Mouse (Mus musculus) subcutaneous adipose tissue, adult 2 months (tissue): ENCODE data around the gene Trim68. TPM values are rescaled to one million over a fixed set of nuclear protein-coding genes. Genes with fewer than 3 reads are reported as not detected.

ENCODE experiments used
- polyA plus RNA-seq: library from polyadenylated mRNA; depleted of rRNA; stranded (reverse); fragments of >200 nt; gene quantifications from 2 replicates; pipeline ENCODE4 v1.2.3, GENCODE M21; 2012; ENCODE audit warnings: low replicate concordance; rRNA removed

The Trim68 gene
- polyA plus RNA-seq, result 41.4 and 44.2 TPM in 2 replicates

DNA sequence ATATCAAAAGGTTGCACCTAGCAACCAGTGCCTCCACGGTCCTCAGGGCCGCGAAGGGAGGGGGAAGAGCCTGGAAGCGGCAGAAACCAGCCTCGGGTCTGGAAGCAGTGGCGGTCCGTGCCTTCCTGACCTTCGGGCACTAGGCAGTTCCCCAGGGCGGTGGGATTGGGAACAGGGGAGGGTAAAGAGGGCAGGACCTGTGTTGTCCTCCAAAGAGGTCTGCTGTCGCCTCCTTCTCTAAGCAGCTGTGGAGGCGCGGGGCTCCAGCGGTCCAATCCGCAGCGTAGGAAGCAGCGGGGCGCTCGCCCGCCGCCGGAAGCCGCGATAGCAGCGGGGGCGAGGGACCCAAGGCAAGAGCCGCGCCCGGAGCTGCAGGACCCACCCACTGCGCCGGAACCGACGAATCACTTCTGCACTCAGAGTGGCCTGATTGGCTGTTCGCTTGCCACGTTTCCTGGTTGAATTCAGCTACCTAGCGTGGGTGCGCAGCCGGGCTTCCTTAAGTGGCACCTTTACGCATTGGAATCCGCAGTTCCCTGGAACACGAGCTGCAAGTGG, at the start of gene Trim68:
TSS of gene Trim68 (minus strand) at position 384 of the 558 bp plus-strand sequence.

GRCm38 (mm10) chr7:102727391-102727790, 40.3 kb upstream of the Trim68 start, which contains the start of gene Olfr559:
Gene Olfr559 (minus strand): TSS chr7:102727491.

GRCm38 (mm10) chr7:102718970-102719369, 31.8 kb upstream of the Trim68 start, which contains the start of gene Olfr33:
Gene Olfr33 (minus strand): TSS chr7:102719070.

GRCm38 (mm10) chr7:102701915-102702314, 14.8 kb upstream of the Trim68 start, which contains the start of gene Olfr558:
Gene Olfr558 (plus strand): TSS chr7:102702215.

DNA sequence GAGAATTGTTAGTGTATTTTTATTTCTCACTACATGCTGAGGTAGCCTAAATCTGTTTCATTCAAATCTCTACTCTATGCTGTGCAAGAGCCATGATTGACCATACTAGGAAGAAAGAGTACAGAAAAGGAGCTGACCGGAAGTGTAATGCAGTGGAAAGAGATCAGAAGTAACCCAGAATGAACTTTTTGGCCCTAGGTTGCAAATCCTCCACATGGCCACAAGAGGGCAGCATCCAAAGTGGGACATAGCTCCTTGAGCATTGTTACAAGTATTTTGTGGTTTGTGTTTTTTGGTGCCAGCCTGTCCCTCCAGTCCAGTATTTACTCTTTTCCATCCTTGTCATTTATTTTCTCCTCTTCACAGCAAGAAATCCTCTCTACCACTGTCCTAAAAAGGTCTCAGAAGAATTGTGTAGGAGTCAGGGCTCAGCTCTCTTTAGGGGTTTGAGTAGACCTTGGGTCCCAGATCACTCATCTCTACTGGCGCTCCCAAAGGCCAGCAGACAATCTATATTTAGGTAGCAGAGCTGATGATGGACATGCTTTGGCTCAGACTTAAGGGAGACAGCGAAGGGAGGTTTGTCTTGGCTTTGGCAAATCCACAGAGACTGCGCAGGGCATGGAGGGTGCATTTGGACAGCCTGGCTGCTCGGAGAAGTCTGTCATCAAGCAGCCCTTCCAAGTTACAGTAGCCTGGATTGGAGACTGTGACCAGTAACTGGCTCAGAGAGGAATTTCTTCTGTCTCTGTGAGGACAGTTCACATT, 8.4 kb upstream of the Trim68 start, which contains the start of gene Olfr557:
TSS of gene Olfr557 (plus strand) at position 553 of the 768 bp plus-strand sequence.

DNA sequence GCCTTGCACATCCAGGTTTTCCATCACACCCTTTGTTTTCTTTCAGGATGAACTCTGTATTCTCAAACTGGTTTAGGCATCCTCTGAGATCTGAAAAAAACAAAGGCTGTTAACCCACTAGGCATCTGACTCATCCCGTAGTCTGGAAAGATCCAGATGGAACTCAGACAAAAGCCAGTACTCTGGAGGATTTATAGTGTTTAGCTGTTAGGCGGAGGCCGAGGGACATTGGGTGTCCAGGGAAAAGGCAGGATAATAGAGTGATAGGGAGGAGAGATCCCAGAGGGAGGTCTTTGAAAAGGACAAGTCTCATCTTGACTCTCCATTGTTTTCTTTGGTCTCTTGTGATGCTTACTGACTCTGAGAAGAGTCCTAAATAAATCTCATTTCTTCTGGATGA, 22.5 kb downstream of the Trim68 start, which contains the start of gene Olfr556:
TSS of gene Olfr556 (plus strand) at position 301 of the 400 bp plus-strand sequence.

DNA sequence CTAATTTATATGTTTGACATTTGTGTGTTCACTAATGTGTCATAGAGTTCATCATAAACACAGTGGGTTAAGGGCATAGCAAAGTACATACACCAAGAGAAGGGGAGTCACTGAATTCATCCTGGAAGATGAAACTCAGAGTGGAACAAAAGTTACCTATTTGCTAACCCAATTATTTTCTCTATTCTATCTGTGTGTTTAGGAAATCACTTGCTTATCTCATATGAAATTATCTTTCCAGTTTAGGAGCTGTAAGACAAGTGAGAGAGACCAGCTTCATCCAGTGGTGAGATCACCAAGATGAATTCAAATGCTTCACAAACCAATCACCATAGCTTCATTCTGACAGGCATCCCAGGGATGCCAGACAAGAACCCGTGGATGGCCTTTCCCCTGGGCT, 28.6 kb downstream of the Trim68 start, which contains the start of gene Olfr555:
TSS of gene Olfr555 (plus strand) at position 301 of the 400 bp plus-strand sequence.

DNA sequence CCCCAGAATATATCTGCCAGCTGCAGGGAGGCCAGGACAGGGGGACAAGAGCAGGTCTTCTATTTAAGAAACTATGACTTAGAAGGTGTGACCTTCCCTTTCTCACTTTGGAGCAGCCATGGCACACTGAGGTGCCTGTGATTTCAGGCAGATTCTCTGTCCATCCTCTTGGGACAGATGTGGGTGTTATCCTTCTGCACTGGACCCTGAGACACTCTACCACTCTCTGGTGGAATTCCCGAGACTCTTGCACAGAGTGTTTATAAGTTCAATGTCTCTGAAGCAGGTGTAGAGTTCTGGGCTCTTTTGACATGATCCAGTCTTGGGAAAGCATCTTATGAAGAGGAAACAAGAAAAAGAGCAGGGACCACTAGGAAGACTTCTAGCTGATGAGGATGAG, 49.0 kb downstream of the Trim68 start, which contains the start of gene Olfr554:
TSS of gene Olfr554 (plus strand) at position 301 of the 400 bp plus-strand sequence.

Other genes with a start within 250 kb of the Trim68 start
- 5.9 and 22.5 TPM in 2 replicates for gene Rrm1, start 245.6 kb downstream of the Trim68 start, polyA plus RNA-seq
- not detected in 2 replicates for gene Olfr543, start 205.6 kb downstream of the Trim68 start, polyA plus RNA-seq
- gene Olfr544, start 199.0 kb downstream of the Trim68 start, polyA plus RNA-seq, result not detected in 2 replicates
- not detected in 2 replicates for gene Olfr545, start 187.8 kb downstream of the Trim68 start, polyA plus RNA-seq
- gene Olfr547, start 152.6 kb downstream of the Trim68 start, polyA plus RNA-seq, result not detected in 2 replicates
- not detected in 2 replicates for gene Olfr548-ps1, start 146.4 kb downstream of the Trim68 start, polyA plus RNA-seq
- not detected in 2 replicates for gene Olfr549, start 137.5 kb downstream of the Trim68 start, polyA plus RNA-seq
- 7.0 and 10.4 TPM in 2 replicates for gene Trim21, start 121.8 kb downstream of the Trim68 start, polyA plus RNA-seq
- gene Olfr550, start 115.9 kb downstream of the Trim68 start, polyA plus RNA-seq, result not detected in 2 replicates
- gene Olfr551, start 95.4 kb downstream of the Trim68 start, polyA plus RNA-seq, result not detected in 2 replicates
- not detected in 2 replicates for gene Olfr552, start 89.6 kb downstream of the Trim68 start, polyA plus RNA-seq
- not detected in 2 replicates for gene Olfr553, start 69.1 kb downstream of the Trim68 start, polyA plus RNA-seq
- not detected in 2 replicates for gene Olfr554, start 48.9 kb downstream of the Trim68 start, polyA plus RNA-seq
- gene Olfr555, start 28.5 kb downstream of the Trim68 start, polyA plus RNA-seq, result not detected in 2 replicates
- not detected in 2 replicates for gene Olfr556, start 22.4 kb downstream of the Trim68 start, polyA plus RNA-seq
- gene Olfr557, start 8.6 kb upstream of the Trim68 start, polyA plus RNA-seq, result not detected in 2 replicates
- gene Olfr558, start 14.9 kb upstream of the Trim68 start, polyA plus RNA-seq, result 9.2 and 10.1 TPM in 2 replicates
- gene Olfr33, start 31.7 kb upstream of the Trim68 start, polyA plus RNA-seq, result not detected in 2 replicates
- not detected in 2 replicates for gene Olfr559, start 40.2 kb upstream of the Trim68 start, polyA plus RNA-seq
- 0.17 and 0.27 TPM in 2 replicates for gene Olfr560, start 72.0 kb upstream of the Trim68 start, polyA plus RNA-seq
- gene Olfr78, start 72.1 kb upstream of the Trim68 start, polyA plus RNA-seq, result 11.4 and 14.6 TPM in 2 replicates
- gene Olfr561, start 83.9 kb upstream of the Trim68 start, polyA plus RNA-seq, result 0.12 TPM in 1 of 2 replicates, not detected in the other
- gene Olfr564, start 116.2 kb upstream of the Trim68 start, polyA plus RNA-seq, result not detected in 2 replicates
- not detected in 2 replicates for gene Olfr566, start 171.4 kb upstream of the Trim68 start, polyA plus RNA-seq
- gene Olfr568, start 189.8 kb upstream of the Trim68 start, polyA plus RNA-seq, result not detected in 2 replicates
- gene Olfr569, start 203.6 kb upstream of the Trim68 start, polyA plus RNA-seq, result not detected in 2 replicates
- not detected in 2 replicates for gene Olfr570, start 207.2 kb upstream of the Trim68 start, polyA plus RNA-seq
- not detected in 2 replicates for gene Olfr571, start 230.2 kb upstream of the Trim68 start, polyA plus RNA-seq
- not detected in 2 replicates for gene Olfr572, start 237.1 kb upstream of the Trim68 start, polyA plus RNA-seq